Mouse (Mus musculus): ENCODE data around the gene Ckm.

DNA sequence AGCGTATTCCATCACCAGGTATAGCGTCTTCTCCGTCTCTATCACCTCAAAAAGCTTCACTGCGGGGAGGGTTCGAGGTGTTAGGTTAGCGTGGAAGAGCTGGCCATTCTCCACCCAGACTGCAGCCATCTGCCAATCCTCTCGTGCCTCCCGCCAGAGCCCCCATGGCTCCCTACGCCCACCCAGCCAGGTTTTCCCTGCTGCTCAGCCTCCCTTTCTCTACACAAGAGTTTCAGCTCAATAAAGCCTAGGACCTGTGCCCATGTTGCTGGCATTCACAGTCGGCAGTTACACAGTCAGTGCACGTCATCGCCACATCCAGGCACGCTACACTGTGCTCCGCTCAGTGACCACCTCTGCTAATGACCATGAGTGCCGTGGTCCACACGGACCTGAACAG lies 43.1 kb downstream of the Ckm start:
- TF ChIP-seq GATA1 (IDR thresholded peaks at IDR 0.05; ENCODE audit: borderline replicate concordance, low read length): no peak
- no peak for TF ChIP-seq FLI1 (IDR thresholded peaks at IDR 0.05; ENCODE audit: low read length)

All from megakaryocyte, embryonic 14.5 days (primary cell).